ENCODE assay signal across 27 mouse cellular contexts in genomic region chr1:167057543-167057942, GRCm38 (mm10). TPM values are rescaled to one million over a fixed set of nuclear protein-coding genes. Genes with fewer than 3 reads are reported as not detected.
DNase-seq lines count a peak whose midpoint lies in the region; ATAC-seq and TF ChIP-seq lines count a peak whose summit lies in the region.
"Had no signal": no experiment of that assay in that cellular context is flagged by ENCODE, and none has a peak within 500 bp of the region (broad histone marks: within the 10 kb centered on the region; RNA-seq: fewer than 3 reads in every experiment).

No protein-coding gene starts in this region.

- no peak for DNase-seq in frontal cortex, postnatal 14 days (ENCODE audit: low spot score in 2 of 2)
- DNase-seq in midbrain, embryonic 10.5 days (ENCODE audit: low spot score), result no peak
- no peak for DNase-seq in midbrain, postnatal 0 days (ENCODE audit: low spot score)
- DNase-seq in right cerebral cortex, adult 18-20 months, result peak; percentile 17
- DNase-seq in right cerebral cortex, postnatal 4 days, result no peak
- DNase-seq: B cell, adult 2 months; cerebellum, adult 11-12 months; cerebellum, postnatal 25 days; gastrocnemius, postnatal 36 days; heart, adult 2 months; heart, postnatal 14 days; kidney, adult 2 months; lung, adult 18-20 months; lung, postnatal 10 days; thymus, postnatal 25 days had no signal

- TF ChIP-seq CTCF in midbrain, postnatal 0 days (IDR thresholded peaks at IDR 0.05), result no peak

- peak; percentile 69 for ATAC-seq in frontal cortex, adult (ENCODE audit: low TSS enrichment)
- ATAC-seq in midbrain, postnatal 0 days (ENCODE audit: low FRiP score), result no peak
- ATAC-seq in megakaryocyte-erythroid progenitor cell, adult 5-6 weeks (replicated peaks; ENCODE audit: low FRiP score, low TSS enrichment, poor library complexity, severe bottlenecking), result no peak
- ATAC-seq: forebrain, embryonic 16.5 days; liver, embryonic 12.5 days; Patski had no signal

- H3K36me3 ChIP-seq in midbrain, embryonic 10.5 days, result no peaks in the 10 kb centered on the region
- H3K36me3 ChIP-seq in midbrain, postnatal 0 days (ENCODE audit: insufficient read depth, low read length), result no peaks in the 10 kb centered on the region
- H3K36me3 ChIP-seq: embryonic facial prominence, embryonic 13.5 days; G1E; heart, embryonic 13.5 days; hindbrain, embryonic 12.5 days; limb, embryonic 13.5 days; liver, embryonic 12.5 days had no signal

- no peak overlapping the region for H3K4me3 ChIP-seq in midbrain, embryonic 10.5 days
- no peak overlapping the region for H3K4me3 ChIP-seq in midbrain, postnatal 0 days (ENCODE audit: low read depth, low read length)
- H3K4me3 ChIP-seq: embryonic facial prominence, embryonic 13.5 days; heart, adult 2 months; heart, embryonic 13.5 days; hindbrain, embryonic 12.5 days; limb, embryonic 13.5 days; liver, embryonic 12.5 days had no signal

- WGBS in midbrain, embryonic 10.5 days, result 63% methylated on average over 5 of the region's 5 CpGs
- 37% methylated on average over 5 of the region's 5 CpGs for WGBS in midbrain, postnatal 0 days

- no peaks in the 10 kb centered on the region for H3K27me3 ChIP-seq in midbrain, embryonic 10.5 days (ENCODE audit: low read depth, poor library complexity, severe bottlenecking)
- no peaks in the 10 kb centered on the region for H3K27me3 ChIP-seq in midbrain, postnatal 0 days (ENCODE audit: insufficient read depth, low read length)
- H3K27me3 ChIP-seq: embryonic facial prominence, embryonic 13.5 days; heart, embryonic 13.5 days; hindbrain, embryonic 12.5 days; limb, embryonic 13.5 days; liver, embryonic 12.5 days had no signal

- no peaks in the 10 kb centered on the region for H3K9me3 ChIP-seq in midbrain, embryonic 10.5 days (replicated peaks)
- H3K9me3 ChIP-seq in midbrain, postnatal 0 days (ENCODE audit: low read length), result no peaks in the 10 kb centered on the region
- H3K9me3 ChIP-seq: embryonic facial prominence, embryonic 13.5 days; heart, embryonic 13.5 days; hindbrain, embryonic 12.5 days; limb, embryonic 13.5 days; liver, embryonic 12.5 days had no signal

- peaks cover 39% of the 10 kb centered on the region for H3K4me1 ChIP-seq in midbrain, embryonic 10.5 days
- H3K4me1 ChIP-seq in midbrain, postnatal 0 days (ENCODE audit: insufficient read depth, low read length), result no peaks in the 10 kb centered on the region
- H3K4me1 ChIP-seq: embryonic facial prominence, embryonic 13.5 days; heart, embryonic 13.5 days; limb, embryonic 13.5 days; liver, embryonic 12.5 days had no signal

- peak overlapping the region; percentile 64 for H3K27ac ChIP-seq in midbrain, embryonic 10.5 days (replicated peaks)
- H3K27ac ChIP-seq in midbrain, postnatal 0 days (ENCODE audit: low read depth, low read length), result no peak overlapping the region
- H3K27ac ChIP-seq: embryonic facial prominence, embryonic 13.5 days; heart, adult 2 months; heart, embryonic 13.5 days; hindbrain, embryonic 12.5 days; kidney, postnatal 0 days; limb, embryonic 13.5 days; liver, embryonic 12.5 days had no signal

- H3K4me2 ChIP-seq in midbrain, postnatal 0 days (ENCODE audit: low read depth, low read length, poor library complexity, severe bottlenecking), result no peak overlapping the region
- H3K4me2 ChIP-seq: embryonic facial prominence, embryonic 13.5 days; heart, embryonic 13.5 days; hindbrain, embryonic 12.5 days; limb, embryonic 13.5 days; liver, embryonic 12.5 days had no signal

- no peak overlapping the region for H3K9ac ChIP-seq in midbrain, postnatal 0 days (replicated peaks; ENCODE audit: low read length, poor library complexity, severe bottlenecking)
- H3K9ac ChIP-seq: embryonic facial prominence, embryonic 13.5 days; heart, embryonic 13.5 days; hindbrain, embryonic 12.5 days; limb, embryonic 13.5 days; liver, embryonic 12.5 days had no signal

RNA-seq across cellular contexts. Expression of gene Fam78b, which starts 56.3 kb away (rescaled TPM):
- 1.7 and 2.4 TPM in 2 replicates for polyA plus RNA-seq in midbrain, embryonic 10.5 days (2016; fragmentation: Nextera tagmentation; extraction: Ambion mirVana)
- 20.2 and 22.0 TPM in 2 replicates for total RNA-seq in midbrain, postnatal 0 days (2014; rRNA removed)
- 7.0 and 8.2 TPM in 2 replicates for polyA plus RNA-seq in midbrain, postnatal 0 days (2015; fragmentation: Nextera tagmentation; extraction: Ambion mirVana)
- not detected in 2 replicates for total RNA-seq in megakaryocyte-erythroid progenitor cell, adult 5-6 weeks (2014; fragmentation: Nextera tagmentation)
- total RNA-seq in megakaryocyte-erythroid progenitor cell, adult 5-6 weeks (2017), result 0.38 TPM in 1 of 2 replicates, not detected in the other
- total RNA-seq: CH12.LX had no signal
- polyA plus RNA-seq: G1E, Patski had no signal

Comparison
In these comparisons a context has a peak if more than half of its experiments do, and no peak if none do; other contexts are left out.
1. RNA of gene Fam78b, which starts 56.3 kb away (total RNA-seq): 20.2 to 22.0 TPM in midbrain, postnatal 0 days; 0.38 TPM in megakaryocyte-erythroid progenitor cell, adult 5-6 weeks; every median in the first group is over 10 times any median in the second.